Mouse (Mus musculus) embryonic facial prominence, embryonic 12.5 days (tissue): ENCODE data around the gene Slc25a16. TPM values are rescaled to one million over a fixed set of nuclear protein-coding genes. Genes with fewer than 3 reads are reported as not detected.
"Not testable (repeated sequence)": the region's sequence is repeated elsewhere in the genome, so short reads cannot be mapped to it uniquely, and the experiment has no call there.

Experiments
- ATAC-seq: fragments of 200-750 bp; cut with Nextera tagmentation; 2 replicates; pipeline ENCODE4 v1.8.0; 2017; ENCODE audit not compliant: insufficient number of reproducible peaks, insufficient read depth, low FRiP score, low TSS enrichment
- H3K27ac ChIP-seq: fragments of 300-500 bp; sonication (generic); 2 replicates; pipeline ENCODE4 v1.5.1; 2016; ENCODE audit warnings: mild to moderate bottlenecking
- H3K27me3 ChIP-seq: fragments of 300-500 bp; sonication (generic); 2 replicates; pipeline ENCODE4 v1.6.1; 2016; ENCODE audit warnings: mild to moderate bottlenecking, moderate library complexity
- H3K36me3 ChIP-seq: fragments of 300-500 bp; sonication (generic); 2 replicates; pipeline ENCODE4 v1.6.1; 2016; ENCODE audit warnings: mild to moderate bottlenecking
- H3K4me1 ChIP-seq: fragments of 300-500 bp; sonication (generic); 2 replicates; pipeline ENCODE4 v1.6.1; 2016
- H3K4me2 ChIP-seq: fragments of 300-500 bp; sonication (generic); replicated peaks from 2 replicates; pipeline ENCODE4 v1.6.1; 2016; ENCODE audit warnings: mild to moderate bottlenecking, moderate library complexity
- H3K4me3 ChIP-seq: fragments of 300-500 bp; sonication (generic); 2 replicates; pipeline ENCODE4 v1.5.1; 2016; ENCODE audit warnings: mild to moderate bottlenecking
- H3K9ac ChIP-seq: fragments of 300-500 bp; sonication (generic); 2 replicates; pipeline ENCODE4 v1.6.1; 2016; ENCODE audit warnings: mild to moderate bottlenecking, moderate library complexity
- H3K9me3 ChIP-seq: fragments of 300-500 bp; sonication (generic); 2 replicates; pipeline ENCODE4 v1.6.1; 2016; ENCODE audit warnings: mild to moderate bottlenecking, moderate library complexity
- WGBS: fragments of 180-500 bp; shearing (Covaris S2); methylation state at CpG from one replicate; pipeline ENCODE4 v1.1.7; 2016; 5-methylcytosine and 5-hydroxymethylcytosine counted together
- polyA plus RNA-seq: library from polyadenylated mRNA; unstranded; fragments of >200 nt; fragmentation: Nextera tagmentation; extraction: Ambion mirVana; gene quantifications from 2 replicates; pipeline ENCODE4 v1.2.1, GENCODE M21; 2016

The Slc25a16 gene
- polyA plus RNA-seq, 1 experiment from 2014 or later = 10.8 TPM

DNA sequence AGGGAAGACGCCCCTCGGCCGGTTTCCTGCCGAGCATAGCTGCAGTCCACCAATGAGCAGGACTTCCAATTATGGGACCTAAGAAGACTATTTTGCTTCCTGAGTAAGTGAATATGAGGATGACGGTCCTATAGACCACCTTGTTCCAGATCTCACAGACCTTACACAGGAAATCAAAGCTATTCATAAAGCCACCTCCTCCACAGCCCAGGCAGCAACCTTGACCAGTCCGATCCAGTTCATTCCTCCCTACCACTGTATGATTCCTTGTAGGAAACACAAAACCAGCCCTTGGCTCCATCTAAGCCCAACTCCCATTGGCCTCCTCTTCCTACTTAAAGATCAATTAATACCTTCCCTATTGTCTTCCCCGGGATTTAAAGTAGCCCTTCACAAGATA, 14.1 kb upstream of the Slc25a16 start:
- Histone ChIP-seq H3K27me3 (no peaks in the 10 kb centered on the region), H3K9ac (no peak overlapping the region), H3K4me2 (no peak overlapping the region), H3K36me3 (no peaks in the 10 kb centered on the region), H3K9me3 (no peaks in the 10 kb centered on the region), H3K27ac (no peak overlapping the region), H3K4me1 (no peaks in the 10 kb centered on the region), H3K4me3 (no peak overlapping the region)
- 87% methylated on average over 7 of the region's 7 CpGs for WGBS
- no peak for ATAC-seq

DNA sequence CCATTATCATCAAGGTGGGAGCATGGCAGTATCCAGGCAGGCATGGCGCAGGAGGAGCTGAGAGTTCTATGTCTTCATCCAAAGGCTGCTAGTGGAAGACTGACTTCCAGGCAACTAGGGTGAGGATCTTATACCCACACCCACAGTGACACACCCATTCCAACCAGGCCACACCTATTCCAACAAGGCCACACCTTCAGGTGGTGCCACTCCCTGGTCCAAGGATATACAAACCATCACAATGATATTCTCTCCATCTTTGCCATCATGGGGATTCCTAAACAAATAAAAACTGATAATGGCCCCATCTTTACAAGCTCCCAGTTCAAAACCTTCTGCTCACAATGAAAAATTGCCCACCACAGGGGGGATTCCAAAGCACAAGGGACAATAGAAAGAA, 11.5 kb upstream of the Slc25a16 start, which contains the start of gene Tet1:
Gene Tet1, minus strand, starts transcription at position 101 of the 400 bp plus-strand sequence.
- not testable (repeated sequence) for H3K27ac ChIP-seq, H3K4me3 ChIP-seq, H3K4me2 ChIP-seq, ATAC-seq, H3K9me3 ChIP-seq, H3K9ac ChIP-seq, H3K36me3 ChIP-seq, H3K4me1 ChIP-seq, H3K27me3 ChIP-seq
- WGBS = no CpG with 5 or more reads among the region's 1 CpGs

DNA sequence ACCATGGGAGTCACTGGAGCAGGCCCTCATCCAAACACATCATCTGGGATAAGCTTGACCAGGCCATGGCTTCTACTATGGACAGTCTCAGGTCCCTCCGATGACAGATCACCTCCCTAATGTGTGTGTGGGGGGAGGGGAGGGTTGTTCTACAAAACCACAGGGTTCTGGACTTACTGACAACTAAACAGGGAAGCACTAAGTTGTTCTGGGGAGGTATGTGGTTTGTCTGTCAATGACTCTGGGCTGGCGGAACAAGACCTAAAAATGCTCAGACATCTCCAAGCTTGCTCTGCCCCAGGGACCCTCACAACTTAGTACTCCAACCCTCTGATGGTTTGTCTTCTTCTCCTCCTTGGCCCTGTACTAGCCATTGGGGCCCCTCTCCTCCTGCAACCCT, 9.3 kb upstream of the Slc25a16 start:
- ATAC-seq = no peak
- Histone ChIP-seq H3K4me1 (no peaks in the 10 kb centered on the region), H3K9me3 (no peaks in the 10 kb centered on the region), H3K4me3 (no peak overlapping the region), H3K27me3 (no peaks in the 10 kb centered on the region), H3K36me3 (no peaks in the 10 kb centered on the region), H3K4me2 (no peak overlapping the region), H3K9ac (no peak overlapping the region), H3K27ac (no peak overlapping the region)
- 87% methylated on average over 2 of the region's 2 CpGs for WGBS

DNA sequence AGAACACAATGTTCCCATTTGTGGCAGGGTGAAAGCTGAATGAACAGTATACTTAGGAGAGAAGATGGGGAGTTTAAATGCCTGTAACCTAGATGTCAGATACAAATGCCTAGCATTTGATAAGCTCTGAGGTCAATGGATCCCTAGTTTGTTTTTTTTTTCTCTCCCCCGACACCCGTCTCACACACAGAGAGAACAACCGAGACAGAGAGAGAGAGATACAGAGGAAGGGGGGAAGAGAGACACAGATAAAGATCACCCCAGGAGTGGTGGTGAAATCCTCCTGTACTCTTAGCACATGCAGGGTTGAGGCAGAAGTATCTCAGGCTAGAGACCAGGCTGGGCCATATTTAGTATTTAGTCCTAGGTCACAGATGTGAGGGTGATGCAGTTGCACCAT, 1.4 kb upstream of the Slc25a16 start:
- Histone ChIP-seq H3K27me3 (no peaks in the 10 kb centered on the region), H3K4me3 (no peak overlapping the region), H3K9me3 (no peaks in the 10 kb centered on the region), H3K9ac (no peak overlapping the region), H3K36me3 (no peaks in the 10 kb centered on the region), H3K4me1 (peaks cover 9% of the 10 kb centered on the region), H3K27ac (no peak overlapping the region), H3K4me2 (no peak overlapping the region)
- ATAC-seq = no peak
- 85% methylated on average over 3 of the region's 3 CpGs for WGBS

DNA sequence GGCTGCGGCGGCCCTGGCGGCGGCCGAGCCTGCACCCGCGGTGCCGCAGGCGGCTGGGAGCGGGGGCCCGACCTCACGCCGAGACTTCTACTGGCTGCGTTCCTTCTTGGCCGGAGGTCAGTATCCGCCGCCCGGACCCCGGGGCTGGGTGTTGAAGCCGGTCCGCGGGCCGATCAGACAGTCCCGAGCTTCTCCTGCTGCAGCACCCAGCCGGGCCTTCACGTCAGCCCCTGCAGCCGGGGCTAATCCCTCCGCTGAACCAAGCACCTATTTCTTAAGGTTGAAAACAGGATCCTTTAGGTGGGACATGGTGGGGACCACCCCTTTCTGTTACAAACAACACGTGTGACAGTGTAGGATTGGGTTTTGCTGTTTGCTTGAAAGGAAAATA, 328 bp downstream of the Slc25a16 start:
- Histone ChIP-seq H3K36me3 (no peaks in the 10 kb centered on the region), H3K4me2 (peak overlapping the region; percentile 82), H3K27me3 (no peaks in the 10 kb centered on the region), H3K9ac (peak overlapping the region; percentile 87), H3K27ac (peak overlapping the region; percentile 80), H3K4me3 (peak overlapping the region; percentile 84), H3K9me3 (no peaks in the 10 kb centered on the region), H3K4me1 (peaks cover 9% of the 10 kb centered on the region)
- ATAC-seq = no peak; the same call in none of the 2 replicates
- WGBS = under 1% methylated on average over 29 of the region's 29 CpGs

DNA sequence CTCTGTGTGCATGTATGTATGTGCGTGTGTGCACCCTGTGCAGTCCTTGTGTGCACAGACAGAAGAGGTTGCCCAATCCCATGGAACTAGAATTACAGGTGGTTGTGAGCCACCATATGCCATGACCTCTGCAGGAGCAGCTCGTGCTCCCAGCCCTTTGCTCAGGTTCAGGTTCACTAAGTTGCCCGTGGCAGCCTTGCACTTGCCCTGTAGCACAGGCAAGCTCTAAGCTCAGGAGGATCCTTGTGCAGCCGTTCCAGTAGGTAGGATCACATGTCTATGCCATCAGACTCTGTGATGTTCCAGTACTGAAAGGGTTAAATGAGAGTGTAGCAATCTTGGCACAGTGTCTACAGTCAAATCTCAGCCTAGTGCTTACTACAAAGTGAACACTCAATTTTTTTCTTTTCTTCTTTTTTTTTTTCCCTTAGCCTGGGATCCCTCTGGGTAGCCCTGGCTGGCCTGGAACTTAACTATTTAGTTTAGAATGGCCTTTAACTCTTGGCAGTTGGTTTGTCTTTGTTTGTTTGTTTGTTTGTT, 3.7 kb downstream of the Slc25a16 start:
- H3K4me2 ChIP-seq = no peak overlapping the region
- peaks cover 9% of the 10 kb centered on the region for H3K4me1 ChIP-seq
- H3K27ac ChIP-seq = no peak overlapping the region
- H3K36me3 ChIP-seq = peaks cover 10% of the 10 kb centered on the region
- ATAC-seq = no peak
- no peaks in the 10 kb centered on the region for H3K9me3 ChIP-seq
- H3K9ac ChIP-seq = no peak overlapping the region
- 91% methylated on average over 4 of the region's 4 CpGs for WGBS
- H3K27me3 ChIP-seq = no peaks in the 10 kb centered on the region
- H3K4me3 ChIP-seq = no peak overlapping the region

DNA sequence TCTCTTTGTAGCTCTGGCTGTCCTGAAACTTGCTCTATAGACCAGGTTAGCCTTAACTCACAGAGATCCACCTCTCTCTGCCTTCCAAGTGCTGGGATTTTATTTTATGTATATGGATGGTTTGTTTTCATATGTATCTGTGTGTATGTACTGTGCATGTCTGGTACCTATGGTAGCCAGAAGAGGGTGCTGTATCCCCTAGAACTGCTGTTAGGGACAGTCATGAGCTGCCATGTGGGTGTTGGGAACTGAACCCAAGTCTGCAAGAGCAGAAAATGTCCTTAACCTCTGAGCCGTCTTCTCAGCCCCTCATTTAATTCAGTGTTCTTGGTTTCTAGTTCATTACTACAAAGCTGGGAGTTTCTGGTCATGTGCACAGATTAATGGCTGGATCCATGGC, 11.9 kb downstream of the Slc25a16 start:
- WGBS = 82% methylated on average over 1 of the region's 1 CpGs
- peaks cover 46% of the 10 kb centered on the region for H3K36me3 ChIP-seq
- no peak for ATAC-seq

DNA sequence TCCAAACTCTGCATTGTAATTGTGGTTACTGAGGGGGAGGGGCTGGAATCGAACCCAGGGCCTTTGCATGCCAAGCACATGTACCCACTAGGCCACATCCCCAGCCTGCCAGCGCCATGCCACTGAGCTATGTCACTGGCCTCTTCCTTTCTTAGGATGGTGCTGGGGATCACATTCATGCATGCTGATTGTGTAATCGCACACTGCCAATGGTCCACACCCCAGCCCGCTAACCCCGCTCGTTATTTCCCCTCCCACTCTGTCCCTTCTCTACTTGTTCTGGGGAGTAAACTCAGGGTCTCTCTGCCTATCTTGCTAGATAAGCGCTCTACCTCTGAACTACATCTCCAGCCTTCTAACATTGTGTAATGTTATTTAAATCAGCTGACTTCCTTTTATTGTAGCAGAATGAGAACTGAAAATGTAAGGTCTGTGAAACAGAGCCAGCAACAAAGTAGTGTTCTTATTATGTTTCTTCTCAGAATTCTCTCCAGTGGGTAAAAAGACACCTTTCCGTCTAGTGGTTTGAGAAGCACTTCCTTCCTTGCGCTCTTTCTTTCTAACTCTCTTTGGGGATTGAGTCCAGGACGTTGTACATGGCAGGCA, 24.6 kb downstream of the Slc25a16 start:
- peaks cover 28% of the 10 kb centered on the region for H3K36me3 ChIP-seq
- peaks cover 7% of the 10 kb centered on the region; the same call in 1 of the 2 replicates for H3K4me1 ChIP-seq

More for the DNA sequence above, 11.9 kb downstream of the Slc25a16 start:
- Histone ChIP-seq H3K27ac (no peak overlapping the region), H3K9me3 (no peaks in the 10 kb centered on the region), H3K9ac (no peak overlapping the region), H3K4me2 (no peak overlapping the region), H3K4me3 (no peak overlapping the region), H3K27me3 (no peaks in the 10 kb centered on the region), H3K4me1 (no peaks in the 10 kb centered on the region)

DNA sequence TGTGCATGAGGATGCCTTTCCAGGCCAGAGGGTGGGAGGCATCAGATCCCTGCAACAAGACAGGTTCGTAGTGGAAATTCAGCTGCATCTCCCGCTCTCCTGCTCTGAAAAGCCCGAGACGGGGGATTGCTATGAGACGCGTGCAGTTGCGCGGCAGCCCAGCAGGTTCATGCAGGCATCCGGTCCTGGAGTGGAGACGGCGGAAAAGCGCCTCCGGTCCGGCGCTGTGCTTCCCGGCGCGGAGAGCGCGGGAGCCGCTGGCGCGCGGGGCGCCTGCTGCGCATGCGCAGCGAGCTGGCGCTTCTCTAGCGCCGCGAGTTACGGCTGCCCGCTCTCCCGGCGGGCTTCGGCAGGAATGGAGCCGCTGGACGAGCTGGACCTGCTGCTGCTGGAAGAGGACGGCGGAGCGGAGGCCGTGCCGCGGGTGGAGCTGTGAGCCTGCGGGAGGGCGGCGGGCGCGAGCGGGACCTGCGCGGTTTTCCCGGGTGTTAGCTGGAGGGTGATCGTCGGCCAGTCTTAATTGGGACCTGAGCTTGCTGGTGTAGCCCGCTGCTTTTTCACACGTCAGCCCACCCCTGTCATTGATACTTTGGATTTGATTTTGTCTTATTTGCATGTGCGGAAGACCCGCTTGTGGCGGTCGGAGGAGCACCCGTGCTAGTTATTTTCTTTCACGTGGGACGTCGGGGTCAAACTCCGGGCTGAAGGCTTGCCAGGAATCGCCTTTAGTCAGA, 26.5 kb downstream of the Slc25a16 start, which contains the start of gene Dna2:
Gene Dna2, plus strand, starts transcription at position 289 of the 734 bp plus-strand sequence.
- Histone ChIP-seq H3K4me3 (peak within 1 kb of the TSS; percentile 66), H3K27me3 (no peaks in the 10 kb centered on the region), H3K4me1 (peaks cover 7% of the 10 kb centered on the region; the same call in 1 of the 2 replicates), H3K36me3 (peaks cover 40% of the 10 kb centered on the region), H3K9ac (peak within 1 kb of the TSS; percentile 76), H3K9me3 (no peaks in the 10 kb centered on the region), H3K27ac (peak within 1 kb of the TSS; percentile 88), H3K4me2 (peak within 1 kb of the TSS; percentile 67)
- peak; percentile 80 for ATAC-seq
- under 1% methylated on average over 68 of the region's 68 CpGs for WGBS

More for the DNA sequence above, 24.6 kb downstream of the Slc25a16 start:
- no peaks in the 10 kb centered on the region for H3K9me3 ChIP-seq
- H3K27me3 ChIP-seq = no peaks in the 10 kb centered on the region
- 86% methylated on average over 10 of the region's 10 CpGs for WGBS
- no peak overlapping the region for H3K4me3 ChIP-seq
- H3K27ac ChIP-seq = no peak overlapping the region
- no peak overlapping the region for H3K9ac ChIP-seq
- no peak for ATAC-seq
- H3K4me2 ChIP-seq = no peak overlapping the region

DNA sequence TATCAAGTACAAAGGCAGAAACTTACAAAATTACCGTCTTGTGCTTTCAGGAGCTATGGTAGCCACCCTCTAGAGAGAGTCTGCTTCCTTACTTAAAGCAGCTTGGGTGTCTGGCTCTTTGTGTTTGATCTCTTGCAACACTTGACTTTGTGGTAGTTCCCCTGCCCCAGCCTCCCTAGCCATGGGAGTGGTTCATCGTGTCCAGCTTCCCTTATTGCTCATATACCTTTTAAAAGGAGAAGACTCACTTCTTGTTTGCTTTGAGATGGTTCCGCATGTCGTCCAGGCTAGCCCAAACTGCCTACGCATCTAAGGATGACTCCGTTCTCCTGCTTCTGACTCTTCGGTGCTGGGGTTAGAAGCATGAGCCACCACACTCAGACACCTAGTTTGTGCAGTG, 28.1 kb downstream of the Slc25a16 start:
- no peak overlapping the region for H3K27ac ChIP-seq
- H3K27me3 ChIP-seq = no peaks in the 10 kb centered on the region
- peaks cover 30% of the 10 kb centered on the region for H3K36me3 ChIP-seq
- H3K4me3 ChIP-seq = no peak overlapping the region
- 95% methylated on average over 7 of the region's 7 CpGs for WGBS
- no peak for ATAC-seq
- no peak overlapping the region for H3K9ac ChIP-seq
- no peak overlapping the region for H3K4me2 ChIP-seq
- no peaks in the 10 kb centered on the region for H3K9me3 ChIP-seq
- H3K4me1 ChIP-seq = peaks cover 7% of the 10 kb centered on the region; the same call in 1 of the 2 replicates

DNA sequence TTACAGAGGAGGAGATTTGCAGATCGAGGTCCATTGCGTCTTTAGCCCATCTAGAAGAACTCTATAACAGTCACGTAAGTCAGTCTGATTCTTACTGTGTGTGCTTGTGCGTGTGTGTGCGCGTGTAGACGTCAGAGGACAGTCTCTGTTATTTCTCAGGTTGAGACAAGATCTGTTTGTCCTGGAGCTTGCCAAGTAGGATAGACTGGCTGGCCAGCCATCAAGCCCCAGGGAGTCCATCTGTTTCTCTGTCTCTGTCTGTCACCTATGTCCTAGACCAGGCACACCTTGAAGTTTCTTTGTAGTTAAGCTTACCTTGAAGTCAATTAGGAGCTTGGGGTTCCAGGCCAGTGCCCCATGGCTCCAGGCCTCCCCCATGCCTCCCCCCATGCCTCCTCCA, 43.5 kb downstream of the Slc25a16 start:
- no peak overlapping the region for H3K4me3 ChIP-seq
- no peak for ATAC-seq
- H3K9me3 ChIP-seq = no peaks in the 10 kb centered on the region
- WGBS = 93% methylated on average over 7 of the region's 7 CpGs
- H3K4me1 ChIP-seq = no peaks in the 10 kb centered on the region
- no peak overlapping the region for H3K27ac ChIP-seq
- peaks cover 83% of the 10 kb centered on the region for H3K36me3 ChIP-seq
- no peaks in the 10 kb centered on the region for H3K27me3 ChIP-seq
- H3K9ac ChIP-seq = no peak overlapping the region
- no peak overlapping the region for H3K4me2 ChIP-seq

DNA sequence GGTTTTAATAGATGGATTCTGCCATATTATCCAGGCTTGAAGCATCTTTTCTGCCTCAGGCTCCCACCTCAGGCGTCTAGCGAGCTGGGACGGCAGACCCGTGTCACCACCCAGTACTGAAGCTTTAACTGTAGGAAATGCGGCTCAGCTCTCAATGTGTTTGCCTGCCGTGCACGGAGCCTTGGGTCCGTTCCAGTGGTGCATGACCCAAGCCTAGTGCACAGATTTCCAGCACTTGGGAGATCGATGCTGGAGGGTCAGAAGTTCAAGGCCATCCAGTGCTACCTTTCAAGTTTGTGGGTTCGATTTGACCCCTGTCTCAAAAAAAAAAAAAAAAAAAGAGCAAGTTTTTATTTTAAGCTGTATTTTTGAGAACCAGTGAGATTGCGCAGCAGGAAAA, 45.4 kb downstream of the Slc25a16 start:
- Histone ChIP-seq H3K9ac (no peak overlapping the region), H3K36me3 (peaks cover 82% of the 10 kb centered on the region), H3K4me1 (no peaks in the 10 kb centered on the region), H3K27ac (no peak overlapping the region), H3K27me3 (no peaks in the 10 kb centered on the region), H3K4me2 (no peak overlapping the region), H3K4me3 (no peak overlapping the region), H3K9me3 (no peaks in the 10 kb centered on the region)
- 95% methylated on average over 11 of the region's 11 CpGs for WGBS
- ATAC-seq = no peak
